Mouse (Mus musculus) intestine, postnatal 0 days (tissue): ENCODE data around the gene Dok1. TPM values are rescaled to one million over a fixed set of nuclear protein-coding genes. Genes with fewer than 3 reads are reported as not detected.
A peak's percentile ranks its signal among the peaks of the same experiment; 100 is the strongest.

ENCODE experiments used
- ATAC-seq: fragments of 200-750 bp; cut with Nextera tagmentation; 2 replicates; pipeline ENCODE4 v1.8.0; 2017; ENCODE audit warnings: mild to moderate bottlenecking, moderate TSS enrichment, moderate library complexity
- H3K27ac ChIP-seq: fragments of 300-500 bp; sonication (generic); 2 replicates; pipeline ENCODE4 v1.5.1; 2014; ENCODE audit warnings: mild to moderate bottlenecking, low read depth, low read length, moderate library complexity
- H3K27me3 ChIP-seq: fragments of 300-500 bp; sonication (generic); replicated peaks from 2 replicates; pipeline ENCODE4 v1.6.1; 2014; ENCODE audit warnings: low read length, mixed read lengths; ENCODE audit not compliant: control insufficient read depth, insufficient read depth
- H3K36me3 ChIP-seq: fragments of 300-500 bp; sonication (generic); 2 replicates; pipeline ENCODE4 v1.6.1; 2014; ENCODE audit warnings: mild to moderate bottlenecking, moderate library complexity; ENCODE audit not compliant: control insufficient read depth, insufficient read depth
- H3K4me1 ChIP-seq: fragments of 300-500 bp; sonication (generic); replicated peaks from 2 replicates; pipeline ENCODE4 v1.6.1; 2014; ENCODE audit warnings: antibody characterized with exemption, low read length, mixed read lengths; ENCODE audit not compliant: control insufficient read depth, insufficient read depth
- H3K4me2 ChIP-seq: fragments of 300-500 bp; sonication (generic); replicated peaks from 2 replicates; pipeline ENCODE4 v1.6.1; 2014; ENCODE audit warnings: low read depth, mild to moderate bottlenecking, moderate library complexity
- H3K4me3 ChIP-seq: fragments of 300-500 bp; sonication (generic); 2 replicates; pipeline ENCODE4 v1.5.1; 2014; ENCODE audit warnings: low read depth, low read length
- H3K9ac ChIP-seq: fragments of 300-500 bp; sonication (generic); 2 replicates; pipeline ENCODE4 v1.6.1; 2014; ENCODE audit warnings: mild to moderate bottlenecking, low read depth, low read length
- H3K9me3 ChIP-seq: fragments of 300-500 bp; sonication (generic); 2 replicates; pipeline ENCODE4 v1.6.1; 2016; ENCODE audit warnings: mixed run types; ENCODE audit not compliant: control insufficient read depth
- CTCF ChIP-seq: sonication (generic); IDR thresholded peaks from 2 replicates; pipeline ENCODE4 v1.5.1; 2016; ENCODE audit warnings: low read depth, mild to moderate bottlenecking, control low read depth, antibody characterized with exemption, moderate library complexity
- WGBS: fragments of 180-500 bp; shearing (Covaris S2); extraction: QIAGEN DNeasy Blood & Tissue Kit; methylation state at CpG from one replicate; pipeline ENCODE4 v1.1.7; 2014; 5-methylcytosine and 5-hydroxymethylcytosine counted together
- polyA plus RNA-seq: library from polyadenylated mRNA; unstranded; fragments of >200 nt; fragmentation: Nextera tagmentation; extraction: Ambion mirVana; gene quantifications from 2 replicates; pipeline ENCODE4 v1.2.1, GENCODE M21; 2015

Gene Dok1
- polyA plus RNA-seq, 1 experiment from 2014 or later, result 7.7 TPM

GRCm38 (mm10) chr6:83068221-83068620 lies 35.0 kb upstream of the Dok1 start:
- no peaks in the 10 kb centered on the region; the same call in 1 of the 2 replicates for H3K4me1 ChIP-seq
- H3K27ac ChIP-seq, result no peak overlapping the region
- H3K4me3 ChIP-seq, result peak overlapping the region; percentile 39
- WGBS, result 13% methylated on average over 8 of the region's 8 CpGs
- peaks cover 92% of the 10 kb centered on the region for H3K27me3 ChIP-seq
- TF ChIP-seq CTCF, result no peak
- H3K4me2 ChIP-seq, result peak overlapping the region; percentile 63
- ATAC-seq, result no peak
- no peaks in the 10 kb centered on the region; the same call in 1 of the 2 replicates for H3K36me3 ChIP-seq
- H3K9me3 ChIP-seq, result no peaks in the 10 kb centered on the region
- H3K9ac ChIP-seq, result no peak overlapping the region

- peaks cover 7% of the 10 kb centered on the region; the same call in 1 of the 2 replicates for H3K36me3 ChIP-seq
- peaks cover 83% of the 10 kb centered on the region for H3K27me3 ChIP-seq
- no peak overlapping the region for H3K9ac ChIP-seq
- no peak overlapping the region for H3K4me2 ChIP-seq
- H3K9me3 ChIP-seq, result no peaks in the 10 kb centered on the region
- TF ChIP-seq CTCF, result no peak
- ATAC-seq, result no peak
- no peak overlapping the region for H3K4me3 ChIP-seq
- 49% methylated on average over 6 of the region's 6 CpGs for WGBS
- H3K4me1 ChIP-seq, result no peaks in the 10 kb centered on the region; the same call in 1 of the 2 replicates
- H3K27ac ChIP-seq, result no peak overlapping the region
Measured at GRCm38 (mm10) chr6:83066441-83066840, 33.2 kb upstream of the Dok1 start.

- Histone ChIP-seq H3K27me3 (peaks cover 79% of the 10 kb centered on the region), H3K9me3 (no peaks in the 10 kb centered on the region), H3K4me3 (no peak overlapping the region), H3K27ac (no peak overlapping the region), H3K9ac (no peak overlapping the region), H3K36me3 (peaks cover 11% of the 10 kb centered on the region; the same call in 1 of the 2 replicates), H3K4me2 (no peak overlapping the region), H3K4me1 (no peaks in the 10 kb centered on the region; the same call in 1 of the 2 replicates)
- 42% methylated on average over 8 of the region's 8 CpGs for WGBS
- no peak for TF ChIP-seq CTCF
- no peak for ATAC-seq
Measured at GRCm38 (mm10) chr6:83065995-83066394, 32.7 kb upstream of the Dok1 start.

DNA sequence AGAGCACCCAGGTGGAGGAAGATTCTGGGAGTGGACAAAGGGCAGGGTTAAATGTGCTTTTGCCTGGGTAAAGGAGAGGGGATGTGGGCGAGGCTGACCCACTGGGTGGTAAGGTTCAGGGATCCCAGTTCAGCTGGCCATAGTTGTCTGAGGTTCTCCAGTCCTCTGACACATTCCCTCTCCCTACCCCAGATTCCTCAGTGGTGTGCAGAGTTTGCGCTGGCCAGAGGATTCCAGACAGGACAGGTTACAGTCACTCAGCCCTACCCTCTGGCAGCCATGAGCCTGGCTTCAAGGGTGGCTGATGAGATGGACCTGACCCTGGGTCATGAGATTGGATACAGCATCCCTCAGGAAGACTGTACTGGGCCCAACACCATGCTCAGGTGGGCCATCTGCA lies 25.5 kb upstream of the Dok1 start:
- Histone ChIP-seq H3K27me3 (peaks cover 11% of the 10 kb centered on the region), H3K9ac (peak overlapping the region; percentile 48), H3K36me3 (peaks cover 27% of the 10 kb centered on the region; the same call in 1 of the 2 replicates), H3K4me3 (peak overlapping the region; percentile 46), H3K4me2 (peak overlapping the region; percentile 72), H3K9me3 (no peaks in the 10 kb centered on the region), H3K27ac (peak overlapping the region; percentile 89), H3K4me1 (0 out of 2 replicates have a peak, but pooled peaks cover 4% of the 10 kb centered on the region)
- no peak for TF ChIP-seq CTCF
- no peak for ATAC-seq
- 72% methylated on average over 2 of the region's 2 CpGs for WGBS

GRCm38 (mm10) chr6:83057790-83058189 lies 24.5 kb upstream of the Dok1 start, which contains the start of gene Dqx1:
TSS of gene Dqx1 (plus strand) at chr6:83057844.
- Histone ChIP-seq H3K4me2 (peak within 1 kb of the TSS; percentile 72), H3K27me3 (peaks cover 2% of the 10 kb centered on the region; the same call in 1 of the 2 replicates), H3K9ac (peak within 1 kb of the TSS; percentile 48), H3K9me3 (no peaks in the 10 kb centered on the region), H3K27ac (peak within 1 kb of the TSS; percentile 89), H3K4me3 (peak within 1 kb of the TSS; percentile 46), H3K36me3 (peaks cover 22% of the 10 kb centered on the region; the same call in 1 of the 2 replicates), H3K4me1 (0 out of 2 replicates have a peak, but pooled peaks cover 9% of the 10 kb centered on the region)
- no peak for TF ChIP-seq CTCF
- ATAC-seq, result peak; percentile 81
- 26% methylated on average over 3 of the region's 3 CpGs for WGBS

DNA sequence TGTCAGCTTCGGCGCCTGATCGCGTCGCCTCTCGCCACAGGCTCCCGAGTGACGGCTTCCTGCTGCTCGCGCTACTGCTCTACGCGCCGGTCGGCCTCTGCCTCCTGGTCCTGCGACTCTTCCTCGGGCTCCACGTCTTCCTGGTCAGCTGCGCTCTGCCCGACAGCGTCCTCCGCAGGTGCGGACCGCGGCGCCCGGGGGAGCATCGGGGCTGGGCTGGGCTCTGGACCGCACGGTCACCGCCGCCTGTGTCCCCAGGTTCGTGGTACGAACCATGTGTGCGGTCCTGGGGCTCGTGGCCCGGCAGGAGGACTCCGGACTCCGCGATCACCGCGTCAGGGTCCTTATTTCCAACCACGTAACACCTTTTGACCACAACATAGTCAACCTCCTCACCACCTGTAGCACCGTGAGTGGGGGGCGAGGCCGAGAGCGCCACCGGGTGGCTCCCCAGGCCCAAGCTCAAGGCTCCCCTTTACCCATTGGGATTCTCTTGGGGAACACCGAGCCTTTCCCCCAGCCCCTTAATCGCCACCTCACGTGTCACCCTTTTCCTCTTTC lies 21.7 kb upstream of the Dok1 start, which contains the start of gene Htra2:
Gene Htra2 (minus strand): TSS at position 403 of the 561 bp plus-strand sequence.
- peak within 1 kb of the TSS; percentile 89 for H3K4me3 ChIP-seq
- H3K27me3 ChIP-seq, result no peaks in the 10 kb centered on the region
- H3K27ac ChIP-seq, result peak within 1 kb of the TSS; percentile 88
- ATAC-seq, result peak; percentile 13
- peak; percentile 65 for TF ChIP-seq CTCF
- H3K9ac ChIP-seq, result peak within 1 kb of the TSS; percentile 96
- H3K36me3 ChIP-seq, result peaks cover 21% of the 10 kb centered on the region; the same call in 1 of the 2 replicates
- H3K4me2 ChIP-seq, result peak within 1 kb of the TSS; percentile 98
- WGBS, result under 1% methylated on average over 50 of the region's 50 CpGs
- H3K9me3 ChIP-seq, result no peaks in the 10 kb centered on the region
- H3K4me1 ChIP-seq, result 0 out of 2 replicates have a peak, but pooled peaks cover 9% of the 10 kb centered on the region
